Mouse (Mus musculus): ENCODE data around the gene Nasp. TPM values are rescaled to one million over a fixed set of nuclear protein-coding genes. Genes with fewer than 3 reads are reported as not detected.
A peak's percentile ranks its signal among the peaks of the same experiment; 100 is the strongest.

Gene Nasp
- polyA plus RNA-seq, 1 experiment from 2014 or later, result 87.1 TPM

- no peak overlapping the region for H3K4me3 ChIP-seq (ENCODE audit: low read depth, low read length)
- 96% methylated on average over 2 of the region's 2 CpGs for WGBS
Observed at GRCm38 (mm10) chr4:116649411-116649810, 21.7 kb upstream of the Nasp start.

DNA sequence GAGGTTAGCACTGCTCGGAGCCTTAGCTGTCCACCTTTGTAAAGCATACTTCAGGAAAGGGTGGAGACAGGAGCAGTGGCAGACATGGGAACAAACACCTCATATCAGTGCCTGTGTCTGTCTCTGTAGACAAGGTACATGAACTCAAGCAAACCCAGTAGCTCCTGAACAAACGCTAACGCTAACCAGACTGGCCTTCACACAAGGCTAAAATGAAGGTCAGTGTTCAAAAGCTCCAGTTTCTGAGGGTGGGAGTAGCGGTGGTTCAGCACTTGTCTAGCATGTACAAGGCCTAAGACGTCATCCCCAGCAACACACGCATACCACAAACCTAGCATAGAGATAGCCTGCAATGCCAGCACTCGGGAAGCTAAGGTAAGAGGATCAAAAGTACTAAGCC lies 17.9 kb upstream of the Nasp start:
- peaks cover 14% of the 10 kb centered on the region for H3K36me3 ChIP-seq (ENCODE audit: control insufficient read depth, insufficient read depth, low read length)
- H3K4me3 ChIP-seq (ENCODE audit: low read depth, low read length), result no peak overlapping the region
- no peak overlapping the region for H3K4me2 ChIP-seq (ENCODE audit: low read length)
- H3K9me3 ChIP-seq (replicated peaks; ENCODE audit: control insufficient read depth, low read length, poor library complexity, severe bottlenecking), result no peaks in the 10 kb centered on the region
- H3K4me1 ChIP-seq (ENCODE audit: control insufficient read depth, insufficient read depth, low read length), result peaks cover 29% of the 10 kb centered on the region
- H3K9ac ChIP-seq (ENCODE audit: low read depth, low read length), result no peak overlapping the region
- 91% methylated on average over 7 of the region's 7 CpGs for WGBS
- no peak for ATAC-seq
- no peak overlapping the region for H3K27ac ChIP-seq (ENCODE audit: low read length)
- no peaks in the 10 kb centered on the region for H3K27me3 ChIP-seq (ENCODE audit: control insufficient read depth, insufficient read depth, low read depth, low read length)

More at GRCm38 (mm10) chr4:116649411-116649810, 21.7 kb upstream of the Nasp start:
- H3K36me3 ChIP-seq (ENCODE audit: control insufficient read depth, insufficient read depth, low read length), result no peaks in the 10 kb centered on the region
- H3K9ac ChIP-seq (ENCODE audit: low read depth, low read length), result no peak overlapping the region
- no peaks in the 10 kb centered on the region for H3K9me3 ChIP-seq (replicated peaks; ENCODE audit: control insufficient read depth, low read length, poor library complexity, severe bottlenecking)
- H3K27me3 ChIP-seq (ENCODE audit: control insufficient read depth, insufficient read depth, low read depth, low read length), result no peaks in the 10 kb centered on the region
- ATAC-seq, result no peak
- no peak overlapping the region for H3K27ac ChIP-seq (ENCODE audit: low read length)
- H3K4me1 ChIP-seq (ENCODE audit: control insufficient read depth, insufficient read depth, low read length), result peaks cover 34% of the 10 kb centered on the region
- peak overlapping the region; percentile 75 for H3K4me2 ChIP-seq (ENCODE audit: low read length)

GRCm38 (mm10) chr4:116644326-116644725 lies 16.6 kb upstream of the Nasp start:
- H3K9me3 ChIP-seq (replicated peaks; ENCODE audit: control insufficient read depth, low read length, poor library complexity, severe bottlenecking), result no peaks in the 10 kb centered on the region
- no peak overlapping the region for H3K4me3 ChIP-seq (ENCODE audit: low read depth, low read length)
- no peak for ATAC-seq
- H3K27ac ChIP-seq (ENCODE audit: low read length), result no peak overlapping the region
- H3K36me3 ChIP-seq (ENCODE audit: control insufficient read depth, insufficient read depth, low read length), result peaks cover 22% of the 10 kb centered on the region
- 47% methylated on average over 6 of the region's 6 CpGs for WGBS
- peaks cover 18% of the 10 kb centered on the region for H3K4me1 ChIP-seq (ENCODE audit: control insufficient read depth, insufficient read depth, low read length)
- H3K4me2 ChIP-seq (ENCODE audit: low read length), result no peak overlapping the region
- H3K27me3 ChIP-seq (ENCODE audit: control insufficient read depth, insufficient read depth, low read depth, low read length), result no peaks in the 10 kb centered on the region
- H3K9ac ChIP-seq (ENCODE audit: low read depth, low read length), result no peak overlapping the region

DNA sequence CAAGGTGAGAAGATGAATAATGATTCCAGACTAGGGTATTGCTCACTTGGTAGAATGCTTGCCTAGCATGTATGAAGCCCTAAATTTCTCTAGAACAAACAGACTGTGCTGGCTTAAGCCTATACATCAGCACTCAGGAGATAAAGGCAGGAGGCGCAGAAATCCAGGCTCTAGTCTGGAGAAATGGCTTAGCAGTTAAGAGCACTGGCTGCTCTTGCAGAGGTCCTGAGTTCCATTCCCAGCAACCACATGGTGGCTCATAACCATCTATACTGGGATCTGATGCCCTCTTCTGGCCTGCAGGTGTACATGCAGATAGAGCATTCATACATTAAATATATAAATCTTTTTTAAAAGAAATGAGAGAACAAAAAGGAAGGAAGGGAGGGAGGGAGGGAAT lies 14.3 kb upstream of the Nasp start:
- Histone ChIP-seq H3K4me2 (ENCODE audit: low read length) (no peak overlapping the region), H3K9me3 (replicated peaks; ENCODE audit: control insufficient read depth, low read length, poor library complexity, severe bottlenecking) (no peaks in the 10 kb centered on the region), H3K36me3 (ENCODE audit: control insufficient read depth, insufficient read depth, low read length) (peaks cover 35% of the 10 kb centered on the region), H3K27ac (ENCODE audit: low read length) (no peak overlapping the region), H3K9ac (ENCODE audit: low read depth, low read length) (no peak overlapping the region), H3K4me3 (ENCODE audit: low read depth, low read length) (no peak overlapping the region), H3K4me1 (ENCODE audit: control insufficient read depth, insufficient read depth, low read length) (peaks cover 3% of the 10 kb centered on the region), H3K27me3 (ENCODE audit: control insufficient read depth, insufficient read depth, low read depth, low read length) (no peaks in the 10 kb centered on the region)
- ATAC-seq, result no peak
- 88% methylated on average over 1 of the region's 1 CpGs for WGBS

DNA sequence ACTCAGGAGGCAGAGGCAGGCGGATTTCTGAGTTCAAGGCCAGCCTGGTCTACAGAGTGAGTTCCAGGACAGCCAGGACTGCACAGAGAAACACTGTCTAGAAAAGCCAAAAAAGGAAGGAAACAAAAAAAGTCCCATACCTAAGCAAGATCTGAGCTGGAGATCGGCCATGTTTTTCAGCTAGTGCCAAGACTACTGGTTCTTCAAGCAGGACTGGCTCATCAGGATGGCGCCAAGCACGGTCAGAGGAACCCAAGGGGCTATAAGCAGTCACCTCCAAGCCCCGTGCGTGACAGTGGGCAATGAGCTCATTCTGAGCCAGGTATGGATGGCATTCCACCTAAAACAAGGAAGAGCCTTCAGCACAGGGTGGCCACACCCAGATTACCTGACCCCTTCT lies 11.1 kb upstream of the Nasp start:
- Histone ChIP-seq H3K4me3 (ENCODE audit: low read depth, low read length) (no peak overlapping the region), H3K4me2 (ENCODE audit: low read length) (no peak overlapping the region), H3K36me3 (ENCODE audit: control insufficient read depth, insufficient read depth, low read length) (peaks cover 48% of the 10 kb centered on the region), H3K27me3 (ENCODE audit: control insufficient read depth, insufficient read depth, low read depth, low read length) (no peaks in the 10 kb centered on the region), H3K4me1 (ENCODE audit: control insufficient read depth, insufficient read depth, low read length) (no peaks in the 10 kb centered on the region), H3K9me3 (replicated peaks; ENCODE audit: control insufficient read depth, low read length, poor library complexity, severe bottlenecking) (no peaks in the 10 kb centered on the region), H3K27ac (ENCODE audit: low read length) (no peak overlapping the region), H3K9ac (ENCODE audit: low read depth, low read length) (no peak overlapping the region)
- ATAC-seq, result no peak
- 98% methylated on average over 6 of the region's 6 CpGs for WGBS

DNA sequence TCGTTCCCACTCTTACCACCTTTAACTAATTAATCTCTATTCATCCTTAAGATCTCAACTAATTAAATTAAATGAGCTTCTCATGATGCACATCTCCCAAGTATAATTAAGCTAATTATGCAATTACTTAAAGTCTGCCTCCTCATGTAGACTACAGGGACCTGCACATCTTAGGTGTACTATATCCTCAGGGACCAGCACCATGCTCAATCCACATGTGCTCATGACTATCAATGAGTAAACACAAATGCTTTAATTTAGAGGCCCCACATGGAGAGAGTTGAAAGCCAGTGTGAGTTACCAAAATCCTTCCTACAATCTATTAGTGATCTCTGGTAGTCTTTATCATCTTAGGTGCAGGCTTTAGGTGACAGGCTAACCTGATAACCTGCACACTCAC lies 7.5 kb upstream of the Nasp start:
- Histone ChIP-seq H3K36me3 (ENCODE audit: control insufficient read depth, insufficient read depth, low read length) (peaks cover 30% of the 10 kb centered on the region), H3K9ac (ENCODE audit: low read depth, low read length) (no peak overlapping the region), H3K27ac (ENCODE audit: low read length) (no peak overlapping the region), H3K9me3 (replicated peaks; ENCODE audit: control insufficient read depth, low read length, poor library complexity, severe bottlenecking) (no peaks in the 10 kb centered on the region), H3K4me2 (ENCODE audit: low read length) (no peak overlapping the region), H3K27me3 (ENCODE audit: control insufficient read depth, insufficient read depth, low read depth, low read length) (no peaks in the 10 kb centered on the region), H3K4me3 (ENCODE audit: low read depth, low read length) (no peak overlapping the region), H3K4me1 (ENCODE audit: control insufficient read depth, insufficient read depth, low read length) (no peaks in the 10 kb centered on the region)
- ATAC-seq, result no peak; the same call in 1 of the 2 replicates
- 85% methylated on average over 1 of the region's 1 CpGs for WGBS

DNA sequence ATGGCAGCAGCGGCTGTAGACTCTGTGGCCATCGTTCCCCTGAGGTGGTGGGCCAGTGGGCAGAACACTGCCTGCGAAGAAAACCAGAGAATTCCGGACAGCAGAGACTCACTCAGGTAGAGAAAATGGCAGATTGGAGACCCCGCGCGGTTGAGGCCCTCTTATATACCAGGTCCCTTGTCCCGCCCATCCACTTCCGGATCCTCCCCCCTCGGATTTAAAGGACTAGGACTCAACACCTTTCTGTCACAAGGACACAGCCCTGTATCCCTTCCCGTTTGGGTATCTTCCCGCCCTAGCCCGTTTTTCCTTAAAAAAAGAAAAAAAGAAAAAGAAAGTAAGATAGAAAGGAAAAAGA lies 403 bp downstream of the Nasp start:
- Histone ChIP-seq H3K4me2 (ENCODE audit: low read length) (peak overlapping the region; percentile 83), H3K27ac (ENCODE audit: low read length) (peak overlapping the region; percentile 96), H3K36me3 (ENCODE audit: control insufficient read depth, insufficient read depth, low read length) (no peaks in the 10 kb centered on the region), H3K9ac (ENCODE audit: low read depth, low read length) (peak overlapping the region; percentile 86), H3K27me3 (ENCODE audit: control insufficient read depth, insufficient read depth, low read depth, low read length) (no peaks in the 10 kb centered on the region), H3K9me3 (replicated peaks; ENCODE audit: control insufficient read depth, low read length, poor library complexity, severe bottlenecking) (no peaks in the 10 kb centered on the region), H3K4me1 (ENCODE audit: control insufficient read depth, insufficient read depth, low read length) (peaks cover 21% of the 10 kb centered on the region), H3K4me3 (ENCODE audit: low read depth, low read length) (peak overlapping the region; percentile 99)
- peak; percentile 95 for ATAC-seq
- WGBS, result 0% methylated on average over 13 of the region's 13 CpGs

GRCm38 (mm10) chr4:116626658-116627358 lies 933 bp downstream of the Nasp start:
- Histone ChIP-seq H3K36me3 (ENCODE audit: control insufficient read depth, insufficient read depth, low read length) (no peaks in the 10 kb centered on the region), H3K4me1 (ENCODE audit: control insufficient read depth, insufficient read depth, low read length) (peaks cover 21% of the 10 kb centered on the region), H3K4me3 (ENCODE audit: low read depth, low read length) (peak overlapping the region; percentile 99), H3K27ac (ENCODE audit: low read length) (peak overlapping the region; percentile 96), H3K4me2 (ENCODE audit: low read length) (peak overlapping the region; percentile 83), H3K9ac (ENCODE audit: low read depth, low read length) (peak overlapping the region; percentile 86), H3K9me3 (replicated peaks; ENCODE audit: control insufficient read depth, low read length, poor library complexity, severe bottlenecking) (no peaks in the 10 kb centered on the region), H3K27me3 (ENCODE audit: control insufficient read depth, insufficient read depth, low read depth, low read length) (no peaks in the 10 kb centered on the region)
- under 1% methylated on average over 52 of the region's 53 CpGs for WGBS
- ATAC-seq, result peak; percentile 89

- H3K9me3 ChIP-seq (replicated peaks; ENCODE audit: control insufficient read depth, low read length, poor library complexity, severe bottlenecking), result no peaks in the 10 kb centered on the region
- peaks cover 21% of the 10 kb centered on the region for H3K4me1 ChIP-seq (ENCODE audit: control insufficient read depth, insufficient read depth, low read length)
- H3K9ac ChIP-seq (ENCODE audit: low read depth, low read length), result no peak overlapping the region
- H3K27me3 ChIP-seq (ENCODE audit: control insufficient read depth, insufficient read depth, low read depth, low read length), result no peaks in the 10 kb centered on the region
- H3K36me3 ChIP-seq (ENCODE audit: control insufficient read depth, insufficient read depth, low read length), result peaks cover 10% of the 10 kb centered on the region
- no peak overlapping the region for H3K4me3 ChIP-seq (ENCODE audit: low read depth, low read length)
- H3K27ac ChIP-seq (ENCODE audit: low read length), result no peak overlapping the region
- WGBS, result 93% methylated on average over 4 of the region's 4 CpGs
- no peak overlapping the region for H3K4me2 ChIP-seq (ENCODE audit: low read length)
- no peak for ATAC-seq
Observed at GRCm38 (mm10) chr4:116624831-116625230, 2.9 kb downstream of the Nasp start.

Data from midbrain, embryonic 16.5 days (tissue).